Mouse (Mus musculus) bone marrow, adult 2 months (tissue): ENCODE data around the gene Hoxd3.

ENCODE experiments used
- CTCF ChIP-seq: fragments of 200-500 bp; IDR thresholded peaks from 2 replicates; pipeline ENCODE4 v1.5.1; 2011; ENCODE audit warnings: low read length, control low read depth; ENCODE audit not compliant: control insufficient read depth, insufficient read depth
- POLR2A ChIP-seq: fragments of 200-500 bp; IDR thresholded peaks from 2 replicates; pipeline ENCODE4 v1.6.1; 2011; ENCODE audit warnings: low read depth, mild to moderate bottlenecking, control low read depth, low read length, borderline replicate concordance; ENCODE audit not compliant: control insufficient read depth

DNA sequence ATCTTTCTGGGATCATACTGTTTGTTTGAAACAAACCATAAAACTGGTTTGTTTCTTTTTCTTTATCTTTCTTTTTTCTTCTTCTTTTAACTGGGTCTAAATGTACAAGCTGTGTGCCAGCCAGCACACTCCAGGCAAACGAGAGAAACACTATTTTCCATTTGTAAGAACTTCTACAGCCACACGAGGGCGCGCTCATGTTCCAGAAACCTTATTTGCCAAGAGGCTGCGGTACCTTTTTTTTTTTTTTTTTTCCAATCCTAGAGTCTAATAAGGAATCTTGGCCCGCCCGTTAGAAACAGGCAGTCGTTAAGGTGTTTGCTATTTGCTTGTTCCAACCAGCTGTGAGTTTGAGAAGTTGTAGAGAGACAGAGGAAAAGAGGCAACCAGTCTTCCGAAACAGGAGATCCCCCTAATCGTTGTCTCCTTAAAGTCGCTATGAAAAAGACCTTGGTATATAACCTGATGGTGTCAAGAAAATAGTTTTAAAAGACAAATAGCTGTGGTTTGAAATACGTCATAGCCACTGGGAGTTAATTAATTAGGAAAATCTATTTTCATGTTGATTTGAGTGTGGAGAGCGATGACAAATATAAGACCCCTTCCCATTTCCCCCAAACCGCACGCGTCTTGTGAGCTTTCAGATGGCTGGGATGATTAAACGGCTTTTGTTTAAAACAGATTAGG lies 25.3 kb upstream of the Hoxd3 start:
- 0 out of 2 replicates have a peak, but pooled peaks have one; percentile 26 for TF ChIP-seq CTCF
- TF ChIP-seq POLR2A: no peak
